Mouse (Mus musculus): ENCODE results near the gene Rgp1.

The Rgp1 gene

DNA sequence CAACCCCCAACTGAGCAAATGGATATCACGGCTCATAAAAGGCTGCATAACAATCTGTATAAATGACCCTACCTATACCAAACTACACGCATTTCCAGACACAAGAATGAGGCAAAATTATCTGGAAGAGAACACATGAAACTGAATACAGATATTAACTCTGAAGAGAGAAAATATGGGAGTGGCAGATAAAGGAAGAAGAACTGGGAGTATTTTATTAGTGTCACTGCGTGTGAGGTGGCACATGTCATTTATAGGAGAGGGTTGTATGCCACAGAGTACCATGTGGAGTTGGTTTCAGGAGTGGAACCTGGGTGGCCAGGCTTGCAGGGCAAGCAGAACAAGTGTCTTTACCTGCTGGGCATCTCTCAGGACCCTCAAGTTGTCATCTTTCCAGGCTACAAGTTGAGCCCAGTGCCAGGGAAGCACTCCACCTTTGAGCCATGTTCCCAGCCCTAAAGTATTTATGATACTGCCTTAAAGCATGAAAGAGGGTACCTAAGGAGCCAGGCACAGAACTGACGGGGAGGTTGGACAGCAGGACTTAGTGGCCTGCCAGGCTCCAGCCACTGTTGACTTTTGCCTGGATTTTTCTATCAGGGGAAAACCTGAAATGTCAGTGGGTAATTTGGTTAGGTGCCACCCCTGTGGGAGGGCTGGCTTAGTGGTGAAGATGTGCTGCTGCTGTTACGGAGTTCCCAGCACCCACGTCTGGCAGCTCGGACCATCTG lies 20.3 kb downstream of the Rgp1 start:
- no peak for DNase-seq

DNA sequence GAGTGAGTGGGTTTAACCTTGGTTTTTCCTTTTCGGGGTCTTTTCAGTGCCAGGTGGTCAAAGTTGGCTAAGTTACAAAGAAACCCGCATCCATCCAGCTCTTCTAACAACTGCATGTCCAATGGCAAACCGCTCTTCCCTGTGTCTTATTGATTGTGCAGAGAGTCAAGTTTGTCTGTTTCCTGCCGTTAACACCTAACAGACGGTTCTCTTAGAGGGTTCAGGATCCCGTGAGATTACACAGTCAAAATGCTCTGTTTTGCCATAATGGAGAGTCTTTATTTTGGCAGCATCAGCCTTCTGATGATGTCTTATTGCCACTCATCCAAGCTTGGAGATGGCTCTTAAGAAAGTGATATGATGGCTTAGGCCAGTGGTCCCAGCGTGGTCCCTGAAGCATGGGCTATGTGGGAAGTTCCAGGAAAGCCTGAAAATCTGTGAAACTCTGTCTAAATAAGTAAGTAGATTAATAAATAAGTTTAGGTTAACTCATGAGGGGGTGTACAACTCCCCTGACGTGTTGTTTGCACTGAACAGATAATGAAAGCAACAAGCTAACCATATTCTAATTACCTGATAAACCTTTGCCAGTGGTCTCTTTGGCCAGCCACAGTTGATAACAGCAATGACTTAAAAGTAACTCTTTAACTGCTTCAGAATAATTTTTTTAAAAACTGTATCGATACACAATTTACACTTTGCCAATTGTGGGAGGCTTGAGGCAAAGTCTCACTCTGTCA lies 21.9 kb downstream of the Rgp1 start:
- DNase-seq: no peak

DNA sequence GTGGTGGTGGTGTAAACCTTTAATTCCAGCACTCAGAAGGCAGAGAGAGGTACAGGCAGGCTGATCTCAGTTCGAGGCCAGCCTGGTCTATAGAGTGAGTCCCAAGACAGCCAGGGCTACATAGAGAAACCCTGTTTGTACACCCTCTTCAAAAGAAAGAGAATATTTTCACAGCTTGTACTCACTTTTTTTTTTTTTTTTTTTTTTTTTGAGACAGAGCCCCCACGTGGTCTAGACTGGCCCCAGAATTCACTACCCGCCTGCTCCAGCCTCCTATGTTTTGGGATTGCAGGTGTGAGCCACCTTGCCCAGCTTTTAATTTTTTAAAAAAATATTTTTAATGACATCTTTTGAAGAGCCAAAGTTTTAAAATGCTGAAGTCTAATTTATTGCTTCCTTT lies 25.6 kb downstream of the Rgp1 start:
- no peak for DNase-seq

DNA sequence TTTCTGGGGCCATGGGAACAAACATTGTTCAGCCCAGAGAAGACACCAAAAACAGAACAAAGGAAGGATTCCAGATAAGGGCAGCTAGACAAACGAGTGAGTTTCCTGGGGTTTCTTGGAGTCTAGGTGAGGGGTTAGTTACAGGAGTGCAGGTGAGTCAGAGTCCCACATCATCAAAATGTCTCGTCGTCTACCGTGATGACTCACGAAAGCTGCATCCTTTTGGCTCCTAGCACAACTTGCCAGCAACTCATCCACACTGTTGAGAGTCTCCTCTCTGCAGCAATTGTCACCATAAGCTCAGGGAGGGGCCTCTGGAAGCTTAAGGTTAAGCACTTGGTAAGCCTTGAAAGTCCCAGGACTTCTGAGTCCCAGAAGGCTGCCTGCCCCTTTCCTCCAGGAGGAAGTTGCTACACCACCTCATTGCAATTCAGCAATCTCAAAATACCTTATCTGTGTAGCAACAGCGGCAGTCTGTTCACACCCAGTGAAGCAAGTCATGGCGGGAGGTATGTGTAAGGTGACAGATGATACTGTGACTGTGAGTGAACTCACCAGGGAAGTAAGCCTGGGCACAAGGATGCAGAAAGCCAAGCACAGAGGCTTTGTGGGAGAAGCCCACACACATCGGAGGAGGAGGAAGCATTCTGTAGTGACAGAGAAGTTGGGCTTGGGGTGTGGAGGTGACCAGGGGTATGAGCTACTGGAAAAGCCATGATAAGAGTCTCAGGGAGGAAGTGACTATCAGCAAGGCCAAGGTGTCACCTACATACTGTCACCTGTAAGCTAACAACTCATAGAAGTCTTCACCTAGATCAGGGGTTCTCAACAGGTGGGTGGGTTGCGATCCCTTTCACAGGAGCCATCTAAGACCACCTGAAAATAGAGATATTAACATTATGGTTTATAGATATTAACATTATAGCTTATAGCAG lies 26.5 kb downstream of the Rgp1 start:
- no peak for DNase-seq

DNA sequence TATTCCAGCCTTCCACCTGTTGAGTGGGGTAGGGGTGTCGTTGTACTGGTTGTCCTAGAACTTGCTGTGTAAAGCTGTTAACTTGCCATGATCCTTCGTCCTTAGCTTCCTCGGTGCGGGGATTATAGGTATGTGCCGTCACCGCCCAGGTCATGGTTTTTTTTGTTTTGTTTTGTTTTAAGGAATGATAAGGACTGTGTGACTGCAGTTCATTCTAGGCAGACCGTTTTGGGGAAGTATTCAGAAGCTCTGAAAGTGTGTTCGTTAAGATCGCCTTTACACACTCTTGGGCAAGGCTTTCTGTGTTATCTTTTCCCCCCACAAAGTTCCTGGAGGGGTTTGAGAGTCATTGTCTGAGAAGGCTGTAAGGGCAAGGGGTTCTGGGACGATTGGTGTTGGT lies 34.0 kb downstream of the Rgp1 start:
- DNase-seq: no peak

DNA sequence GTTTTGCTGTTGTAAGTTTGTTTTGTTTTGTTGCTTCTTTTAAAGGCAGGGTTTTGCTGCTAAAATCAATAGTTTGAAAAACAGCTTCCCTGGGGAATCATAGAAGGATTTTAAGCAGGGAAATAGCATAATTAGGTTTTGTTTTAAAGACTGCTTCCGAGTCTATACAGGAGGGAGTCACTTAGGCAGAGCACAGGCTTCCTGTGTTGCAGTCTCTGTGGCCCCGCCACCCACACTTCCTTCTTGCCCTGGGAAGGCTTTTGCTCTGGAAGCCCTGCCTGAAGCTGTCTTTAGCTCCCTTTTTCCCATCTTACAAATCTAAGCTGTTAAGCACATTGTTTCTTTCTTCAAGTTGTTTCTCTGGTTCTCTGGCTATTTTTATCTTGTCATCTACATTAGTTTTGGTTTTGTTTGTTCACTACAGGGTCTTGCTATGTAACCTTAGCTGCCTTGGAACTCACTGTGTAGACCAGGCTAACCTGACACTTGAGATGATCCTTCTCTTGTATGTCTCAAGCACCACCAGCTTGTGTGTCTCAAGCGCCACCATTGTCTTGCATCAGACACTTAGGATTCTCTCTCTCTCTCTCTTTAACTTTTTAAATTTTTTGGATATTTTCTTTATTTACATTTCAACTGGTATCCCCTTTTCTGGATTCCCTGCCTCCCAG lies 34.7 kb downstream of the Rgp1 start:
- DNase-seq: peak; percentile 41

DNA sequence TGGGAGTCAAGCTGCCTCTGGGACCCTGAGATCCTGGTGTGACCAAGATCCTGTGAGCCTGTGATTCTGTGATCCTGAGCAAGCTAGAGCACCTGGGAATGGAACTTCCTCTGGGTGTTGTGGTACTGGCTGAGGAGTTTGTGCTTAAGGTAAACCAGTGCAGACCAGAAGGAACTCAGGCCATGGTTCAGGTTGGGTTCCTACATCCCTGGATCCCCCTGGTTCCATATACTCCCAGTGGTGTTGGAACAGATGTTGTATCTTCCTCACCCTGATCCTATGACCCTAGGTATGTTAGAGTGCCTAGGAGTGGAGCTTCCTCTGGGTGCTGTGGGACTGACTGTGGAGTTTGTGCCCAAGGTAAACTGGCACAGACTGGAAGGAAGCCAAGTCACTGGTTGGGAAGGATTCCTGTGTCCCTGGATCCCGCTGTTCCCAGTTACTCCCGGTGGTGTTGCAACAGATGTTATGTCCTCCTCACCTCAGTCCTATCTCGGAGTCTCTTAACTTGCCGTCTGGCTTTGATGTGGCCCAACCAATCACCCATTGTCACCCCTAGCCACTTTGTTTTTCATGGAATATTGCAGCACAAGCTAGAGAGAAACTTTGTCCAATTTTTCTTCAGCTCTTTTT lies 41.7 kb downstream of the Rgp1 start:
- DNase-seq: no peak

DNA sequence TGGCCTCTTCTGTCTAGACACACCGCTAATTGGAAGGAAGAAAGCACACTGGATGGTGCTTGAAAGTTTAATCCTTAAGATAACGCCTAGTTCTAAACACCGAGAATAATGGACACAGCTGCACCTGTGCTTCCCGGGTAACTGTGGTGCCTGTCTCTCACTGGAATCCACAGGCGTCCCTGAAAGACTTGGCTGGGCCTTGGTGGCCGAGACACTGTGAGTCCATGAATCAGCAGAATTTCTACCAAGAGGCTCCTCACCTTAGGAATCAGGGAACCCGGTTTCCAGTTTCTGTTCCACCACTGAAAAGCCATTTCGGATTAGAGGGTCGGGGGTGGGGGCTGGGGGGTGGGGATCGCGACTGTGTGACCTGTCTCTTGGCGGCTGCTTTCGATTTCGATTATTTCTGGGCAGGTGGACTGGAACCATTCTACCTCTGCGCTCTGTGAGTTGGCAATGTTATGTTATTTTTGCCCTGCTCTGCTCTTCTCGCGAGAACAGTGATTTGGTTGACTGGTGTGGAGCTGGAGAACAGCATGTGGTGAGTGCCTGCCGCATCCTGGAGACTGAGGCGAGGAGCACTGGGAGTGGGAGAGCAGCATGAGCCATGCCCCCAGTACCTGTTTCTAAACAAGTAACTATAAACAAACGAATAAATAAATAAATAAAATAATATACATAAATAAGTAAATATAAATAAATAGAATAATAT lies 50.7 kb downstream of the Rgp1 start:
- DNase-seq: no peak

DNA sequence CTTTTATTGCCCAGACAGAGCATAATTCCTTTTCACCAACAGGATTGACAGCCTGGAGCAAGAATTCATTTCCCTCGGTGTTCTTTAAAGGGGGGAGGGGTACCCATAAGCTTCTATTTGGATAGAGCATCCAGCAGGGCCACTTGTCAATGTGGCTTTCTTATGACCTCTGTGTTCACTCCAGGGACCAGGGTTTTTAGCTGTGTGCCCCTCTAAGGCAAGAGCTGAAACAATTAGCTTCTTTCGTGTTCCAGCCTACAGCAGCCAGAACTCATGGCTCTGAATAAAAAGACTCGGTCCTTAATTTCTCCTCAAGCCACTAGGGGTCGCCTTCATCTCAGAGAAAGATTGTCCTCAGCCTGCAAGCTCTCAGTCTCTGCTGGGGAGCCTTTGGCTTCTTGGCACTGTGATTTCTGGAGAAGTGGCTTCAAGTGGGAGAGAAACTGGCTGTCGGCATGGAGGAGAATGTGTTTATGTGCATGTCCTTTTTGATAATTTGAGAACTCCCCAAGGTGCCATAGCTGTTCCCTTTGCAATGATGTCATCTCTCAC lies 51.6 kb downstream of the Rgp1 start:
- DNase-seq: peak; percentile 91

DNA sequence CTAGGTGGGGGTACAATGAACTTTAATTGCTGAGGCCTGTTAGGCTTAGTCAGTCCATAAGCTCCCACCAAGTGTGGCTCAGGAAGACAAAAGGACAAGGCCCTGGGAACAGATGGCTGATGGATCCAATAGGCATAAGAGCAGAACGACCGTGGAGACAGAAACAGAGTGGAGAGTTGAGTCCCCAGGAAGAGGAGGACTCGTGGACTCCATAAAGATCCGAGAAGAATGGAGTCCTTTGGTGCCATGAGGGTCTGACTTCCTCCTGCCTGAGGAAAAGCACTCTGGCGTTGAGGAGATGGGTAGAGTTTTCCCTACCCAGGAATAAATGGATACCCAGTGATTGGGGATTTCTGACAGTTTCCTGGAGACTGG lies 52.1 kb downstream of the Rgp1 start:
- no peak for DNase-seq

DNA sequence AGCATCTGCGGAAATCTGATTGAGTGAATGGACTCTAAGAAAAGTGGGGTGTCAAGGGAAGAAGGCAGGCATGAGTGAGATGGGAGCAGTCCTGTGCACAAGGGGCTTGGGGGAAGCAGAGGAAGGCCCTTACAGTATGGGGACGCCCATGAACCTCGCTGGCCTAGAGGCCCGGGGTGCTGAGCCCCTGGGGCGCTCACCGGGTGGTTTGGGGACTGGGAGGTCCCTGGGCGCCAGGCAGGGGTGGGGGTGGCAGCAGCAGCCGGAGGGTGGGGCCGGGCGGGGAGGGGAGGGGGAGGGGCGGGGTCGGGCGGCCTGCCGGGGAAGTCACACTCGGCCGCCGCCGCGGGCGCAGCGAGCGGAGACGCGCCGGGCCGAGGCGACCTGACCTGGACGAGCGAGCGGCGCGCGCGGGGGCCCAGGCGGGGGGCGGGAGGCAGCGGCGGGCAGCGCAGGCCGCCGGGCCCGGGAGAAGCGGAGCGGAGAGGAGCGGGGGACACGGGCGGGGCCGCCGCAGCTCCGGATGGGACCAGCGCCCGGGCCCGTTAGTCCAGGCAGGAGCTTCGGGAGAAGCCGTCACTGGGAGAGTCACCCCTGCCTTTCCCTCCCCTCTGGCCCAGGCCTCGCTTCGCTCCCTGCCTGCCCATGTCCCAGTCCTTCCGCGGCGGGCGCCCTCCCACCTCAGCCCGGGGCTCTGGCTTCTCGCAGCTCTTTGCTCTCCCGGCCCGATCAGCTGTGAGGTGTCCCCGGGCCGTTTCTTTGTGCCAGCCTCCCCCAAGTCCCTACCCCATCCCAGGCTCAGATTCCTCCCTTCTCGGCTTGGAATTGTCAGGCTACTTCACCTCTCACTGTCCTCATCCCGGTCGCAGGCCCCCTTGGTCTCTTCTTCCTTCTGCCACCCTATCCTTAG lies 52.8 kb downstream of the Rgp1 start, which contains the start of gene Npr2:
Gene Npr2, plus strand, starts transcription at position 890 of the 910 bp plus-strand sequence.
- DNase-seq: peak; percentile 73

DNA sequence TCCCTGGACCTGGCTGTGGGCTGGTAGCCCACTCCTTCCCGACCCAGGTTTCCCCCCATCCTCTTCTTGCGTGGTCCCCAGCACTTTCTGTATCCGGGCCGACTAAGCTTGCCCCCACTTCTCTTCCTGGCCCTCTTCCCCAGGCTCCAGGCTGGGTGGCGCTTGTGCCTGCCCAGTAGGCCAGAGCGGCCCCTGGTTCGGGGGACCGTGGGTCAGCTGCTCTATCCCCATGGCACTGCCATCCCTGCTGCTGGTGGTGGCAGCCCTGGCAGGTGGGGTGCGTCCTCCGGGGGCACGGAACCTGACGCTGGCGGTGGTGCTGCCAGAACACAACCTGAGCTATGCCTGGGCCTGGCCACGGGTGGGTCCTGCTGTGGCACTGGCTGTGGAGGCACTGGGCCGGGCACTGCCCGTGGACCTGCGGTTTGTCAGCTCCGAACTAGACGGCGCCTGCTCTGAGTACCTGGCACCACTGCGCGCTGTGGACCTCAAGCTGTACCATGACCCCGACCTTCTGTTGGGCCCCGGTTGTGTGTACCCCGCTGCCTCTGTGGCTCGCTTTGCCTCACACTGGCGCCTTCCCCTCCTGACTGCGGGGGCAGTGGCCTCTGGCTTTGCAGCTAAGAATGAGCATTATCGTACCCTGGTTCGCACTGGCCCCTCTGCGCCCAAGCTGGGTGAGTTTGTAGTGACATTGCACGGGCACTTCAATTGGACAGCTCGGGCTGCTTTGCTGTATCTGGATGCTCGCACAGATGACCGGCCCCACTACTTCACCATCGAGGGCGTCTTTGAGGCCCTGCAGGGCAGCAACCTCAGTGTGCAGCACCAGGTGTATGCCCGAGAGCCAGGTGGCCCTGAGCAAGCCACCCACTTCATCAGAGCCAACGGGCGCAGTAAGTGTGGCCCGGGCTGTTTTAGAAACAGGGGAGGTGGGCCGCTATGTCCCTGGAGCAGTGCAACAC lies 53.7 kb downstream of the Rgp1 start:
- no peak for DNase-seq

DNA sequence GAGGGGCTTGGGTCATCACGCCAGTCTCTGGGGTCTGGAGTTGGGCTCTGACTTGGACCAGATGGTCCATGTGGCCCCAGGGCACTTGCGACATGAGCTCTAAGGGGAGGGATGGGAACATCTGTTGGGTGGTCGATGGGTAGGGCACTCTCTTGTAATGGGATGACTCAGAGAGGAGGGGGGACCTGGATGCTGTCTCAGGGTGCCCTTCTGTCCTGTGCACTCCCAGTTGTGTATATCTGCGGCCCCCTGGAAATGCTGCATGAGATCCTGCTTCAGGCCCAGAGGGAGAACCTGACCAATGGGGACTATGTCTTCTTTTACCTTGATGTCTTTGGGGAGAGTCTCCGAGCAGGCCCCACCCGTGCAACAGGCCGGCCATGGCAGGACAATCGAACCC lies 54.8 kb downstream of the Rgp1 start:
- DNase-seq: no peak

DNA sequence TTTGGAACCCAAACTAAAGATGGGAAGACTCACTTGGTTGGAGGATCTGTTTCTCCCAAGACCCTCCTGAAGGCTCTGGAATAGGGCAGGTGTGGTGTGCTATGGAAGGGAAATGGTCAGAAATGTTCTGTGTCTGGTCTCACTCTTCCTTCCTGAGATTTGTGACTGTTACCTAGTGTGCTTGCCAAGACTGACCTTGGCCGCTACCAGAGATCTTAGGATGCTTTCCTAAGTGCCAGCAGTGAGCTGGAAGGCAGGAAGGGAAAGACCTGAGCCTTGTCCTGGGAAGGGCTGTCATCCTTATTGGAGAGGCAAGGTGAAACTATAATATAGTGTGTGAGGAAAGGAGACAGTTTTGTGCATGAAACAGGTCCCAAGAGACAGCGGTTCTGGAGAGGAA lies 55.2 kb downstream of the Rgp1 start:
- DNase-seq: no peak

DNA sequence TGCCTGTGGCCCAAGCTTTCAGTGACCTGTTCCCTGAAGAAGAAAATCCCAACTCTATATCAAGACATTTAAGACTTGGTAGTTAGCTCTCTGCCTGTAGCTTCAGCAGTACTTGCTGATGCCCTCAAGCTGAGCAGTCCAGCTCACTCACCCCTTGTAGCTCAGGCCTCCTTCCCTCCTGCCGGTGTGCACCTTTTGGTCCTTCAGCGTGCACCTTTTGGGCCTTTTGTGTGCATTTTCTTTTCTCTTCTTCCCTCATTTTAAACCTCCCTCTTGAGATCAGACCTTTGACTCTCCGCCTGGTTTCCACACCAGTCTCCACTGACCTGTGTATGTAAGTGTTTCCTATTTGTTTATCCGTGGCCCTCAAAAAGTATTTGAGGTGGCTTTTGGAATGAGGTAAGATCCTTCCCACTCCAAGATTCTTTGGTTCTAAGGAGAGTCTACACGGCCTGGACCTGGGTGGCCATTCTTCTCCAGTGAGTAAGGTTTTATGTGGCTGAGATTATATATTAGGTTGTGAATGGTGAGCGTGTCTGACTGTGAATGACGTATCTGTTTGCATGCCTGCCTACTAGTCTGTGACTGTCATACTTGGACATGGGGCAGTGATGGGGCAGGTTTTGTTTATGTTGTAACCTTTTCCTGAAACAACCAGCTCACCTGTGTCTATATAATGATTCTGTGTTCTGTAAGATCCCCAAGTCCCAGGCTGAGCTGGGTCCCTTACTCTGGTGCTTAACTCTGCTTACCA lies 56.3 kb downstream of the Rgp1 start:
- no peak for DNase-seq

DNA sequence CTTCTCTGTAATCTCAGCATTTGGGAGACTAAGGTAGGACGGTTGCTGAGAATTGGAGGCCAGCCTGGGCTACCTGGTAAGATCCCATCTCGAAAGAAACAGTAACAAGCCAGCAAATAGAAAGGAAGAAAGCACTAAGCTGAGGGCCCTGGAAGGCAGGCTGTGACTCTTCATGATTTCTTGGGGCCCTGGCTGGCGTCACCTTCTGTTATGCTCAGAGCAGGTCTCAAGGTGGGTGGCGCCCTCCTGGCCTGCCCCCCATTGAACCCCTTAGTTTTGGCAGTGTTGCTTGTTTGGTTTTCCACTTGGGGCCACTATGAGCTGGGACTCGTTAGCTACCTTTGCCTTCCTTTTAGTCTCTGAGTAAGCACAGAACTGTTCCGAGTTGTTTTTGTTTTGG lies 58.2 kb downstream of the Rgp1 start:
- DNase-seq: no peak
